Mouse (Mus musculus): ENCODE measurements around the gene Tkfc. TPM values are rescaled to one million over a fixed set of nuclear protein-coding genes. Genes with fewer than 3 reads are reported as not detected.
A peak's percentile ranks its signal among the peaks of the same experiment; 100 is the strongest.

Gene Tkfc
- polyA plus RNA-seq, 1 experiment = 17.3 TPM

DNA sequence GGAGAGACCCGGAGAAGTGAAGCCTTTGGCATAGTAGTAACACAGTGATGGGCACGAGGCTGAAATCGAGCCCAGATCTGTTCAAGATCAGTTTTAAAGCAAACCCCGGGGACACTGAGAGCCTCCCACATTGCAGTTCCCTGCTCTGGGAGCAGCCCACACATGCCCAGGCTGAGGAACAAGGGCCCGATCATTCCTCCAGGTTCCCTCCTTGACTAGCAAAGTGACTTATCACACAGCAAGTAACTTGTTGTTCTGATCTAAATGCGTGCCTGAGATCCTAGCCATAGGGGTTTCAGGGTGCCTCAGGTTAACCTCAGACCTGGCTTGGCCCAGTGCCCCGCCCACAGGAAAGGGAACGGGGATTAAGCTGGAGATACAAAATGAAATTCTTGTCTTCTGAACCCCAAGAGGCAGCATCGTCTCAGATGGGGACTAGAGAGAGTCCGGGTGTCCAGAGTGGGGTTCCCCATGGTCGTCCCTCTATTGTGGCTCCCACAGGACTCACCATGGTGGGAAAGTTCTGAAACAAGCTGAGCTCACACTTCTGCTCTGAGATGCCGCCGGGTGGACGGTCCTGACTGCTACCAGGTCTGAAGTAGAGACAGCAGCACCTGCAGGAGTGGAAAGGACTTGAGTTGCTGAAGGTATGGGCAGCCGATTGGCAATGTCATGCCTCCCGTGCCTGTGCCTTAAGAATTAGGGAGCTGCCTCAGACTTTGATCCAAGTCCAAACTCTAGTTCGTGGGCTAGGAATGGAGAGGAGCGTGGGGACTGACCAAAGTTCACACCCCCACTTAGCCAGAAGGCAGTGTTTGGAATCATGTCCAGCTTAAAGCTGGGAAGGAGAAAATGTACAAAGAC lies 1.6 kb downstream of the Tkfc start:
- no peak for TF ChIP-seq POLR2A (IDR thresholded peaks at IDR 0.05; ENCODE audit: control insufficient read depth, extremely low read depth, insufficient read depth, low read length, poor library complexity)
- TF ChIP-seq CTCF (IDR thresholded peaks at IDR 0.05; ENCODE audit: borderline replicate concordance, control insufficient read depth, extremely low read depth, insufficient read depth, low read length, poor library complexity) = no peak
- Histone ChIP-seq H3K4me1 (replicated peaks; ENCODE audit: control insufficient read depth, insufficient read depth, low read length) (peaks cover 26% of the 10 kb centered on the region), H3K36me3 (ENCODE audit: control insufficient read depth, insufficient read depth, low read length) (peaks cover 15% of the 10 kb centered on the region), H3K27me3 (ENCODE audit: control insufficient read depth, insufficient read depth, low read length) (no peaks in the 10 kb centered on the region), H3K27ac (ENCODE audit: control insufficient read depth, insufficient read depth, low read length) (no peak overlapping the region), H3K4me3 (ENCODE audit: control insufficient read depth, insufficient read depth, low read length) (no peak overlapping the region)
- peak; percentile 9 for DNase-seq
- 80% methylated on average over 18 of the region's 18 CpGs for WGBS

DNA sequence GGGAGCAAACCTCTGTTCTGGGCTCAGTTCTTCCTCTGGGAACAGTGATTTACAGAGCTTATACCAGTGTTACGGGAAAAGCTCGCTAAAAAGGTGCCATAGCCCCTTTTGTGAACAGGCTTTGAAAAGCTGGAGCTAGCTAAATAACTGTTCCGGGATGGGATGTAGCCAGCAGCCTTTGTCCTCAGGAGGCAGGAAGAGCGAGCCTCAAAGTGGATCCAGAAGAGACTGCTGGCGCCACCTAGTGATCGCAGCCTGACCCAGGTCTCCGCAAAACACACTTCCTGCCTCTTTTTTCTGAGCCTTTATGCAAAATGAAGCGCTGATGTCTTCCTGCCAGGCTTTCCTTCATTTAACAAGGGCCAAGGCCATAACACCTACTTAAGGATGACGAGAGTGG lies 2.7 kb downstream of the Tkfc start:
- Histone ChIP-seq H3K4me3 (ENCODE audit: control insufficient read depth, insufficient read depth, low read length) (peak overlapping the region; percentile 36), H3K27ac (ENCODE audit: control insufficient read depth, insufficient read depth, low read length) (peak overlapping the region; percentile 69), H3K27me3 (ENCODE audit: control insufficient read depth, insufficient read depth, low read length) (no peaks in the 10 kb centered on the region), H3K4me1 (replicated peaks; ENCODE audit: control insufficient read depth, insufficient read depth, low read length) (peaks cover 26% of the 10 kb centered on the region), H3K36me3 (ENCODE audit: control insufficient read depth, insufficient read depth, low read length) (peaks cover 4% of the 10 kb centered on the region)
- DNase-seq = peak; percentile 91
- WGBS = 3% methylated on average over 9 of the region's 9 CpGs
- TF ChIP-seq CTCF (IDR thresholded peaks at IDR 0.05; ENCODE audit: borderline replicate concordance, control insufficient read depth, extremely low read depth, insufficient read depth, low read length, poor library complexity) = peak; percentile 83
- TF ChIP-seq POLR2A (IDR thresholded peaks at IDR 0.05; ENCODE audit: control insufficient read depth, extremely low read depth, insufficient read depth, low read length, poor library complexity) = 0 out of 2 replicates have a peak, but pooled peaks have one; percentile 52

DNA sequence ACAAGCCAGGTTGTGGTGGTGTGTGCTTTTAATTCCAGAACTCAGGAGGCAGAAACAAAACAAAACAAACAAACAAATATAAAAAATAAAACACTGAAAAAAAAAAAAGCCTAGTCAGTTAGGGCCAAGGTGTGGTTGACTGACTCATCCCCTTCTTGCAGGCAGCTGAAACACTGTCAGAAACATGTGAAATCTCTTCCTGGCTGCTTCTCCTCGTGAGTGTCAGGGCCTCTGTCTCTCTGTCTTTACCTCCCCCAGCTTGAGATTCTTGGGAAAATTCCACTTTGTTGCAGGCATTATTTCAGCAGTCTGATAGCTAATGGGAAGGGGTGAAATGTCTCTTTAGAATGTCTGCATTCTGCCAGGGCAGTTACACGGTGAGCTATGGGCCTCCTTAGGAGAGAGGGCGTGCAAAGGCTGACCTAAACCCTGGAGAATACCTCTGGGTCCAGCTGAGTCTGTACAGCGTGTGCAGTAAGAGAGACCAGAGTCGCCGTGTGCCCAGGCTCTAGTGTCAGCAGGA lies 3.1 kb downstream of the Tkfc start:
- WGBS = 31% methylated on average over 6 of the region's 6 CpGs

DNA sequence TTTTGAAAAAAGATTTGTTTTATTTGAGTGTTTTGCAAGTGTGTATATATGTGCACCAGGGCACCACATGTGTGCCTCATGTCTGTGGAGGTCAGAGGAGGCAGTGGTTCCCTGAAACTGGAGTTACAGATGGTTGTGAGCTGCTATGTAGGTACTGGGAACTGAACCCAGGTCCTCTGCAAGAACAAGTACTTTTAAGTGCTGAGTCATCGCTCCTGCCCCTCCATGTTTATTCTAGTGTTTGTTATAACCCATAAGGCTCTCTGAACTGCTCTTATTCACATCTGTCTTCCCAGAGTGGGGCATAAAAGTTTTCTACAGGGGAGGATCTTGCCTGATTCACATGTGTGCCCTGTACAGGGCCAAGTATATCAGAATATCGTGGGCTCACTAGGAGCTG lies 5.8 kb downstream of the Tkfc start:
- DNase-seq = no peak
- TF ChIP-seq CTCF (IDR thresholded peaks at IDR 0.05; ENCODE audit: borderline replicate concordance, control insufficient read depth, extremely low read depth, insufficient read depth, low read length, poor library complexity) (no peak), POLR2A (IDR thresholded peaks at IDR 0.05; ENCODE audit: control insufficient read depth, extremely low read depth, insufficient read depth, low read length, poor library complexity) (no peak)
- H3K4me1 ChIP-seq (replicated peaks; ENCODE audit: control insufficient read depth, insufficient read depth, low read length) = peaks cover 20% of the 10 kb centered on the region
- no peaks in the 10 kb centered on the region for H3K27me3 ChIP-seq (ENCODE audit: control insufficient read depth, insufficient read depth, low read length)
- no peak overlapping the region for H3K4me3 ChIP-seq (ENCODE audit: control insufficient read depth, insufficient read depth, low read length)
- H3K36me3 ChIP-seq (ENCODE audit: control insufficient read depth, insufficient read depth, low read length) = 0 out of 2 replicates have a peak, but pooled peaks cover 4% of the 10 kb centered on the region
- H3K27ac ChIP-seq (ENCODE audit: control insufficient read depth, insufficient read depth, low read length) = no peak overlapping the region
- 97% methylated on average over 2 of the region's 2 CpGs for WGBS

More for the DNA sequence above, 3.1 kb downstream of the Tkfc start:
- Histone ChIP-seq H3K4me1 (replicated peaks; ENCODE audit: control insufficient read depth, insufficient read depth, low read length) (peaks cover 26% of the 10 kb centered on the region), H3K27ac (ENCODE audit: control insufficient read depth, insufficient read depth, low read length) (peak overlapping the region; percentile 69), H3K4me3 (ENCODE audit: control insufficient read depth, insufficient read depth, low read length) (peak overlapping the region; percentile 36), H3K36me3 (ENCODE audit: control insufficient read depth, insufficient read depth, low read length) (no peaks in the 10 kb centered on the region), H3K27me3 (ENCODE audit: control insufficient read depth, insufficient read depth, low read length) (no peaks in the 10 kb centered on the region)
- TF ChIP-seq CTCF (IDR thresholded peaks at IDR 0.05; ENCODE audit: borderline replicate concordance, control insufficient read depth, extremely low read depth, insufficient read depth, low read length, poor library complexity) = no peak
- TF ChIP-seq POLR2A (IDR thresholded peaks at IDR 0.05; ENCODE audit: control insufficient read depth, extremely low read depth, insufficient read depth, low read length, poor library complexity) = no peak
- no peak for DNase-seq

DNA sequence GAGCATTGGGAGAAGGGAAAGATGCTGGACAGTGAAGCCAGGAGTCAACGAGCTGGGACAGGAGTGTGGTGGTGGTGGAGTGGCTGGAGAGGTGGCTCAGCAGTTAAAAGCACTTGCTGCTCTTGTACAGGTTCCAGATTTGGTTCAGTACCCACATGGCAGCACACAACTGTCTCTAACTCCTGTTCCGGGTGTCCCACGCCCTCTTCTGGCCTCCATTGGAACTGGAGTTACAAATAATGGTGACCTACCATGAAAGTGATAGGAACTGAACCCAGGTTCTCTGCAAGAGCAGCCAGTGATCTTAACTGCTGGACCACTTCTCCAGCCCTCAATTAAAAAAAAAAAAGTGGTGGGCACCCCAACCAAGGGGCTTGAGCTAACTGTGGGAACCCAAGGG lies 7.3 kb downstream of the Tkfc start:
- 38% methylated on average over 3 of the region's 3 CpGs for WGBS
- H3K4me1 ChIP-seq (replicated peaks; ENCODE audit: control insufficient read depth, insufficient read depth, low read length) = peaks cover 7% of the 10 kb centered on the region
- H3K4me3 ChIP-seq (ENCODE audit: control insufficient read depth, insufficient read depth, low read length) = no peak overlapping the region
- H3K27ac ChIP-seq (ENCODE audit: control insufficient read depth, insufficient read depth, low read length) = no peak overlapping the region
- H3K36me3 ChIP-seq (ENCODE audit: control insufficient read depth, insufficient read depth, low read length) = 0 out of 2 replicates have a peak, but pooled peaks cover 4% of the 10 kb centered on the region
- no peak for TF ChIP-seq CTCF (IDR thresholded peaks at IDR 0.05; ENCODE audit: borderline replicate concordance, control insufficient read depth, extremely low read depth, insufficient read depth, low read length, poor library complexity)
- TF ChIP-seq POLR2A (IDR thresholded peaks at IDR 0.05; ENCODE audit: control insufficient read depth, extremely low read depth, insufficient read depth, low read length, poor library complexity) = no peak
- peak; percentile 30 for DNase-seq
- H3K27me3 ChIP-seq (ENCODE audit: control insufficient read depth, insufficient read depth, low read length) = no peaks in the 10 kb centered on the region

DNA sequence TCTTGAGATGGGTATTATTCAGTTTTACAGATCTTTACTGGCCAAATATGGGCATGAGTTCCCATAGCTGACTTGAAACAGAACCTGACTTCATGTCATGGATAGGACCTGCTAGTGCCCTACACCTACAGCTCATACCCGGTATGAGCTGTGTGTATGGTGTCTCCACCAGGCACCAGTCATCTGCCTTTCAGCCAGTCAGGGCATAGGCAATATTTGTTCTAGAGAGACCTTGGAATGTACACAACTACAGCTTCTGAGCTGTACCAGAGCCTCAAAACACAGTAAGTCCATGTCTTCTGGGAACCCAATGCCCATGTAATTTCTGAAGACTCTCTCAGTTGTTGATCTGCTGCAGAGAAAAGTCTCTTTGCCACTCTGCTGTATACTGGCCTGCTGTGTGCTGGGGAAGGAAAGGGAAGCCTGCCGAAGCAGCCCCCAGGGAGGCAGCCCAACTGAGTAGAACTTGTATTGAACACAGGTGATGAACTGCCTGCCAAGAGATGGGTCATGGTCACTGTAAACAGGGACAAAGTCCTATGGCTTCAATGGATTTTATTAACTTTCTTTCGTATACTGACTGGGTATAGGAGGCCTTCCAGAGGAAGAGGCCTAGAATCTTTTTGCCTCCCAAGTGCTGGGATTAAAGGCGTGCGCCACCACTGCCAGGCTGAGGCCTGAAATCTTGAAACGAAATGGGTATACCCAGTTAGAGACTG lies 13.6 kb downstream of the Tkfc start:
- Histone ChIP-seq H3K36me3 (ENCODE audit: control insufficient read depth, insufficient read depth, low read length) (peaks cover 7% of the 10 kb centered on the region), H3K27ac (ENCODE audit: control insufficient read depth, insufficient read depth, low read length) (no peak overlapping the region), H3K4me1 (replicated peaks; ENCODE audit: control insufficient read depth, insufficient read depth, low read length) (no peaks in the 10 kb centered on the region), H3K4me3 (ENCODE audit: control insufficient read depth, insufficient read depth, low read length) (no peak overlapping the region), H3K27me3 (ENCODE audit: control insufficient read depth, insufficient read depth, low read length) (no peaks in the 10 kb centered on the region)
- TF ChIP-seq CTCF (IDR thresholded peaks at IDR 0.05; ENCODE audit: borderline replicate concordance, control insufficient read depth, extremely low read depth, insufficient read depth, low read length, poor library complexity) (no peak), POLR2A (IDR thresholded peaks at IDR 0.05; ENCODE audit: control insufficient read depth, extremely low read depth, insufficient read depth, low read length, poor library complexity) (no peak)
- WGBS = 97% methylated on average over 6 of the region's 6 CpGs
- DNase-seq = no peak

All from thymus, adult 2 months (tissue).